Mouse (Mus musculus): Measurements from ENCODE around the gene Zc3h15.

DNA sequence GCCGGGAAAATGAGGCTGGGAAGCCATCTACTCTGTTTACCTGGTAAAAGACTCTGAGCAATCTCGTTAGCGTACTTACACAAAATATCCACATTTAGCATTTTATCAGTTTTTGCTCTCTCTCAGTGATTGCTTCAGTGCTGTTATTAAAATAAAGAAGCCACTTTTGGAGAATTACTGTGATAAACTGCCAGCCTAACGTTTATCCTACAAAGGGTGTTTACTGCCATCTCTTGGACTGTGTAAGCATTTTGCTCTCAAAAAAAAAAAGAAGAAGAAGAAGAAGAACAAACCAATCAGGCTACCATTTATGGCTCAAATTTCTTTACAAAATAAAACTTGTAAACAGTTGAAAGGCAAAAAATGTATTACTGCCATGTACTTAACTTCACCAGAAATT lies 20.2 kb upstream of the Zc3h15 start:
- TF ChIP-seq GATA1 (IDR thresholded peaks at IDR 0.05; ENCODE audit: low read length) (no peak), TAL1 (IDR thresholded peaks at IDR 0.05; ENCODE audit: low read length) (no peak)

All from erythroblast, embryonic 14.5 days (primary cell).